Mouse (Mus musculus) thymus, adult 2 months (tissue): ENCODE data around the gene Gart.

Experiments
- CTCF ChIP-seq: fragments of 200-500 bp; IDR thresholded peaks from 2 replicates; pipeline ENCODE4 v1.5.1; 2012; ENCODE audit warnings: mild to moderate bottlenecking, control low read depth, low read length, moderate library complexity, borderline replicate concordance; ENCODE audit not compliant: control insufficient read depth, poor library complexity, insufficient read depth; ENCODE audit errors: extremely low read depth
- POLR2A ChIP-seq: fragments of 200-500 bp; IDR thresholded peaks from 2 replicates; pipeline ENCODE4 v1.6.1; 2012; ENCODE audit warnings: mild to moderate bottlenecking, low read length, control low read depth, moderate library complexity; ENCODE audit not compliant: control insufficient read depth, poor library complexity, insufficient read depth; ENCODE audit errors: extremely low read depth

DNA sequence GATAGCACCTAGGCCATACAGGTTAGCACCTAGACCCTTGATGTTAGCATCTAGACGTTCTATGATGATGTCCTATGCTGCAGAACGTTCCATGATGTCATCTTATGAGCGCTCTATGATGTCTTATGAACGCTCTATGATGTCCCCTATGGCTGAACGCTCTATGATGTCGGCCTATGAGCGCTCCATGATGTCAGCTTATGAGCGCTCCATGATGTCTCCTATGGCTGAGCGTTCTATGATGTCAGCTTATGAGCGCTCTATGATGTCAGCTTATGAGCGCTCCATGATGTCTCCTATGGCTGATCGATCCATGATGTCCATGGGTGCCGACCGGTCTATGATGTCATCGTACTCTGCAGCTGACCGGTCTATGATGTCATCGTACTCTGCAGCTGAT, 10.5 kb upstream of the Gart start:
- TF ChIP-seq CTCF (no peak), POLR2A (no peak)
